Mouse (Mus musculus) spleen, postnatal 36 days (tissue): ENCODE results near the gene Ugt1a5.
A peak's percentile ranks its signal among the peaks of the same experiment; 100 is the strongest.

Experiments
- DNase-seq, 2 experiments: peaks; one replicate each; pipeline ENCODE4 v3.0.0; 2022; ENCODE audit warnings: low spot score in 2 of 2, mixed read lengths in 1 of 2

Ugt1a5 gene

DNA sequence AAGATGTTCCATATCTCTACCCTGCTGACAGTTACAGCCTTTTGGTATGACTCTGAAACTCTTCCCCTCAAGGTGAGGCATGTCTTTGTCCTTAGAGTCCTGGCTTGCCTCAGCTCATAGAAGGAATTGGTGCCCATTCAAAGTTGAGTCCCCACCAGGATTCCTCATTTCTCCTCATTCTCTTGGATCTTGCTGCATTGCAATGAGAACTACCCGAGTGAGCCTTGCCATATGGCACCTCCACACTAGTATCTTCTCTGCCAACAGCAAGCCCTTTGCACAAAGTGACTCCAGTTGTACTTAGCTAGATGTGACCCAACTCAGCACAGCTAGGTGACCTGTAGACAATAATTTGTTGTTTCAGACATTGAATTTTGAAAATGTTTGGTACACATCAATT lies 57.8 kb downstream of the Ugt1a5 start:
- peak; percentile 7 to 11 for DNase-seq

GRCm38 (mm10) chr1:88224029-88224776 lies 58.4 kb downstream of the Ugt1a5 start:
- DNase-seq, result peak; percentile 28 to 47

DNA sequence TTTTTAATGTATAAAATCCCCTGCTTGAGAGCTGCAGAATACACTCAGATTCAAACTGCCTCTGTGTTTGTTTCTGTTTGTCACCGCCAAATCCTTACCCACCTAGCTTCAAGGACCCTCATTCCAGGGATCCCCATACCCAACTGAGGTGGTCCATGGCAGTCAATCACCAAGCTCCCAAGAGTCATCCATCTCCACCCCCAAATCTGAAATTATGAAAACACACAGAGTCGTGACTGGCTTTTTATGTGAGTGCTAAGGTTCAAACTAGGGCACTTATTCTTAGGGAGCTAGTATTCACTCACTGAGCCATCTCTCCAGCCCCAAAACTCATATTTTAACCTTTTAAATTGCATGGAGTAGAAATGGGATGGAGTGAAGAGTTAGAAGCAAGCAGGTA lies 59.5 kb downstream of the Ugt1a5 start:
- DNase-seq, result peak; percentile 0 to 1

DNA sequence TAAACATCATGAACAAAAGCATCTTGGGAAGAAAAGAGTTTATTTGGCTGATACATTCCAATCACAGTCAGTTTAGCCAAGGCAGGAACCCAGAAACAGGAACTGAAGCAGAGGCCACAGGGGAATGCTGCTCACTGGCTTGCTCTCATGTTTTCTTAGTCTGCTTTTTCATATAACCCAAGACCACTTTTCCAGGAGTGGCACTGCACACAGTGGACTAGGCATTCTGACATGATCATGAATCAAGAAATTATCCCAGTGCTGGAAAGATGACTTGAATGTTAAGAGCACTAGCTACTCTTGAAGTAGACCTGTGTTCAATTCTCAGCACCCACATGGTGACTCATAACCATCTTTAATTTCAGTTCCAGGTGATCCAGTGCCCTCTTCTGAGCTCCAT lies 59.9 kb downstream of the Ugt1a5 start:
- peak; percentile 1 for DNase-seq

- DNase-seq, result no peak
Observed at GRCm38 (mm10) chr1:88226670-88227379, 61.0 kb downstream of the Ugt1a5 start, which contains the start of gene Mroh2a. Mroh2a (plus strand) TSS chr1:88226986.

- no peak for DNase-seq
Observed at GRCm38 (mm10) chr1:88227482-88227881, 61.7 kb downstream of the Ugt1a5 start.

DNA sequence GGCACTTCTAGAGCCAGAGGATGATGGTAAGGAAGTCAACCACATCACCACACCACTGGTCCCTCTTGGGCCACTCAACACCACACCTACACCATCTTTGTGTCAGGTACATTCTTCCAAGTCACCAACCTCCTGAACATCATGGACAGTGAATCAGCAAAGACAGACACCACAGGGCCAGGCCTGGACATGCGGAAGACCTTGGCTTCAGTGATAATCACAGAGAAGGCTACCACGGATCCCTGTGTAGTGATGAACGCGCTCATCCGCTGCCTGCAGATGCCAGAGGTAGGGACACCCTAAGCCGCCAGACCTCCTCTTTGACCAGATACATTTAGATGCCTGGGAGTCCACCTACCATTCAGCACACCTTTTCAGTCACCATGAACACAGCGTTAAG lies 62.3 kb downstream of the Ugt1a5 start:
- no peak for DNase-seq

DNA sequence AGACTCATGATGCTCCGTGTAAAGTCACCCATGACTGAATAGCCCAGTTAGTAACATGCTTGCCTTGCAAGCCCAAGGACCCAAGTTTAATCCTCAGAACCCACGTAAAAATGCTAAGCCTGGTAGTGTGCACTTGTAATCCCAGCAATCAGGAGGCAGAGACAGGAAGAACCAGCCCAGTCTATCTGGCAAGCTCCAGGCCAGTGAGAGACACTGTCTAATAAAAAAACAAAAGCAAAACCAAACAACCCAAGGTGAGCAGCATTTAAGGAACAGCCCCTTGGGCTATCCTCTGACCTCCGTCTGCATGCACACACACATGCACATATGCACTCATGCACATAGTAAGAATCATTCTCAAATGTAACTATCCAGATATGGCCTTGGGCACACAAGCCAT lies 63.8 kb downstream of the Ugt1a5 start:
- no peak for DNase-seq

GRCm38 (mm10) chr1:88229986-88230385 lies 64.2 kb downstream of the Ugt1a5 start:
- no peak for DNase-seq

GRCm38 (mm10) chr1:88230421-88230820 lies 64.6 kb downstream of the Ugt1a5 start:
- no peak for DNase-seq

- no peak for DNase-seq
Observed at GRCm38 (mm10) chr1:88230981-88231802, 65.4 kb downstream of the Ugt1a5 start.

GRCm38 (mm10) chr1:88231803-88232499 lies 66.1 kb downstream of the Ugt1a5 start:
- DNase-seq, result no peak

GRCm38 (mm10) chr1:88232664-88233380 lies 67.0 kb downstream of the Ugt1a5 start:
- no peak for DNase-seq

GRCm38 (mm10) chr1:88233421-88234247 lies 67.8 kb downstream of the Ugt1a5 start:
- no peak for DNase-seq

DNA sequence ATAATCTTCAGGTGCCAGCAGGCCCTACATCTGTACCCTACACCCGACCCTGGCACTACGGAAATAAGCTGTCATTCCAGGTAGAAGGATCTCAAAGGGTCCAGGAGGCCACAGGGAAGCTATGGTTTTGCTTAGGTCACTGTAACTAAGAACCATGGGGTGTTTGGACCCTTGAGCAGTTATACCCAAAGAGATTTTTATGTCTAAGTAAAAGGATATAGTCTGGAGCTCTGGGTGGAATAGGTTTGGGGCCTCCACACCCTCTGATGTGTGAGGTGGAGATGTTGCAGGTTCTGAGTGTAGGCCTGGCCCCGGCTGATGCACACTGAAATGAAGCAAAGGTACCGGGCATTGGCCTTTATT lies 68.4 kb downstream of the Ugt1a5 start:
- no peak for DNase-seq

DNA sequence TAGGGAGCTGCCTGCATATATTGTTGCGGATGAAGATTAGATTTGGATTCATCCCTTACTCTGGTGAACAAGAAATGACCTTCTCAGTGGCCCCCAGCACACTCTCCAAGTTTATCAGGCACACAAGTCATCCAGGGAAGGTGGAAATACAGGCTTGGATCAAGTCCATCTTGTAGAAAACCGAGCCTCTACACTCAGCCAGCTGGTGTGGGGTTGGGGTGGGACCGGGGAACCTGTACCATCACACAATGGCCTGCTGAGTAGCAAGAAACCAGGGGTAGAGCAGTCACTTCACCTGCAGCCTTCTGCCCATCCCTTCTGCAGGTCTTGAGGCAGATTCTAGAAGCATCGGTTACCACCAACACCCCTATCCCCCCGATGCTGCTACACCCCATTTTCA lies 68.8 kb downstream of the Ugt1a5 start:
- DNase-seq, result no peak

DNA sequence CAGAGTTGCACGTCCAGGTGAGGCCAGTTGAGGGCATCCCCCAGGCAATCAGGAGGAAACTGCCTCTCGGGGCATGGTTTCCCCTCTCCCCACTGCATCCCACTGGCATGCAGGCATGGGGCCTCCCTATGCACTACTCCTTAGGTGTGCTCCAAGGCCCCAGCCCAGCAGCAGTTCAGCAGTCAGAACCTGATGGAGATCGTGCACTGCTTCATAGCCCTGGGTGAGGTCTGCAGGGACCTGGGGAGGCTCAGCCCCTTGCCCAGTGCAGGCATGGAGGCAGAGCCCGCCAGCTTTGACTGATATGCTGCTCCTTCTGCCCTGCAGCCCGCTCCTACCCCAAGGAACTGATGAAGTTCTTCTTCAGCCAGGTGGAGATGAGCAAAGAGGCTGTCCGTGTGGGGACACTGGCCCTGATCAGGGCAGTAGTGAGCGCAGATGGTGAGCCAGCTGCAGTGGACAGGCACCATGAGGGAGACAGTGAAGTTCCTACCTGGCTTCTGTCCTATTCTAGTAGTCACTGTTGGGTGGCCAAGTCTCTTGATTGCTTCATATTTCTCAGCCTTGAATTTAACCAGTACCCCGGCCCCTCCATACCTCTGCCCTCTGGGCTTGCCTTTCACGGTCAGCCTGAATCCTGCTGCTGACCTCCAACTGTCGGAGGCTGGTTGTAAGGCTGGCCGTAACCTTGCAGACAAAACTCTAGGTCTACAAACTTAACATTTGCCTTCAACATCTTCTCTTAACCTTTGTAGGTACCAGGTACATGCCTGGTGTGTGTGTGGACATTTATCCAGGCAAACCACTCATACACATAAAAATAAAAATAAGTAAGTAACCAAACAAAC lies 69.5 kb downstream of the Ugt1a5 start:
- no peak for DNase-seq

GRCm38 (mm10) chr1:88235894-88236415 lies 70.1 kb downstream of the Ugt1a5 start:
- DNase-seq, result no peak

DNA sequence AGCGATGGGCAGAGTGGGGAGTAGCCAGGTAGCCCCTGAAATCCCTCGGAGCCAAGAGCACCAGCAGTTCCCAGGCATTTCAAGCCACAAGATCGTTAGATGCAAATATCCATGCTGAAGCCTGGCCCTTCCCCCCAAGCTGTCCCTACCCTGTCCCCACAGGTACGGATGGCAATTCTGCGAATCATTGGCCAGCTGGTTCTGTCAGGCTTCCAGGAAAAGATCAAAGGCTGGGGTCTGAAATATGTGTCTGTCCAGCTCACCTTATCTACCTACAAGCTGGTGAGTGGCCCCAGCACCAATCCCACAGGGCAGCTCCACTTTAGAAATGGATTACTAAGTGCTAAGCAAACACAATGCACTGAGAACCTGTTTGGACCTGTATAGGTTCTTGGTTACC lies 71.5 kb downstream of the Ugt1a5 start:
- DNase-seq, result no peak
